Mouse (Mus musculus) liver, postnatal 0 days (tissue): ENCODE measurements around the gene Cnbd2. TPM values are rescaled to one million over a fixed set of nuclear protein-coding genes. Genes with fewer than 3 reads are reported as not detected.

ENCODE experiments used
- ATAC-seq: fragments of 200-750 bp; cut with Nextera tagmentation; 2 replicates; pipeline ENCODE4 v1.8.0; 2017; ENCODE audit warnings: mild to moderate bottlenecking, moderate library complexity
- DNase-seq: peaks from one replicate; pipeline ENCODE4 v3.0.0-alpha.2; 2016
- H3K27ac ChIP-seq: fragments of 300-500 bp; sonication (generic); 2 replicates; pipeline ENCODE4 v1.5.1; 2014; ENCODE audit warnings: antibody characterized with exemption, moderate library complexity, mild to moderate bottlenecking, low read depth
- H3K27me3 ChIP-seq: fragments of 300-500 bp; sonication (generic); 2 replicates; pipeline ENCODE4 v1.6.1; 2014; ENCODE audit warnings: low read length, control low read depth, mixed read lengths; ENCODE audit not compliant: insufficient read depth
- H3K36me3 ChIP-seq: fragments of 300-500 bp; sonication (generic); replicated peaks from 2 replicates; pipeline ENCODE4 v1.6.1; 2014; ENCODE audit warnings: mild to moderate bottlenecking, control low read depth, low read length, moderate library complexity, mixed read lengths; ENCODE audit not compliant: insufficient read depth
- H3K4me1 ChIP-seq: fragments of 300-500 bp; sonication (generic); 2 replicates; pipeline ENCODE4 v1.6.1; 2014; ENCODE audit warnings: antibody characterized with exemption, mild to moderate bottlenecking, control low read depth; ENCODE audit not compliant: insufficient read depth
- H3K4me2 ChIP-seq: fragments of 300-500 bp; sonication (generic); 2 replicates; pipeline ENCODE4 v1.6.1; 2014; ENCODE audit warnings: low read depth, mild to moderate bottlenecking, low read length, moderate library complexity, mixed read lengths
- H3K4me3 ChIP-seq: fragments of 300-500 bp; sonication (generic); 2 replicates; pipeline ENCODE4 v1.5.1; 2014; ENCODE audit warnings: low read depth, low read length
- H3K9ac ChIP-seq: fragments of 300-500 bp; sonication (generic); replicated peaks from 2 replicates; pipeline ENCODE4 v1.6.1; 2014; ENCODE audit warnings: mild to moderate bottlenecking, moderate library complexity
- H3K9me3 ChIP-seq: fragments of 300-500 bp; sonication (generic); 2 replicates; pipeline ENCODE4 v1.6.1; 2016; ENCODE audit warnings: mild to moderate bottlenecking, control low read depth, low read length, mixed read lengths
- CTCF ChIP-seq: sonication (generic); IDR thresholded peaks from 2 replicates; pipeline ENCODE4 v1.5.1; 2016; ENCODE audit warnings: antibody characterized with exemption, low read depth
- EP300 ChIP-seq: IDR thresholded peaks from 2 replicates; pipeline ENCODE4 v1.6.1; 2016; ENCODE audit warnings: antibody characterized with exemption, low read depth, mild to moderate bottlenecking
- WGBS: fragments of 180-500 bp; shearing (Covaris S2); extraction: QIAGEN DNeasy Blood & Tissue Kit; methylation state at CpG from one replicate; pipeline ENCODE4 v1.1.7; 2014; ENCODE audit not compliant: insufficient replicate concordance; 5-methylcytosine and 5-hydroxymethylcytosine counted together
- polyA plus RNA-seq: library from polyadenylated mRNA; unstranded; fragments of >200 nt; fragmentation: Nextera tagmentation; extraction: Ambion mirVana; gene quantifications from 2 replicates; pipeline ENCODE4 v1.2.1, GENCODE M21; 2015

Cnbd2 gene
- polyA plus RNA-seq, 1 experiment from 2014 or later: 4.0 TPM

GRCm38 (mm10) chr2:156397988-156398387 is 85.9 kb downstream of the Cnbd2 start:
- Histone ChIP-seq H3K4me2 (no peak overlapping the region), H3K36me3 (no peaks in the 10 kb centered on the region), H3K4me3 (no peak overlapping the region), H3K27me3 (no peaks in the 10 kb centered on the region), H3K9ac (no peak overlapping the region), H3K9me3 (no peaks in the 10 kb centered on the region), H3K27ac (no peak overlapping the region), H3K4me1 (no peaks in the 10 kb centered on the region; the same call in 1 of the 2 replicates)
- DNase-seq (no peak), ATAC-seq (no peak)
- WGBS: 85% methylated on average over 7 of the region's 7 CpGs
- no peak for TF ChIP-seq CTCF
- no peak for TF ChIP-seq EP300

GRCm38 (mm10) chr2:156399485-156399884 is 87.4 kb downstream of the Cnbd2 start:
- WGBS: 70% methylated on average over 1 of the region's 1 CpGs
- H3K9ac ChIP-seq: no peak overlapping the region
- H3K9me3 ChIP-seq: no peaks in the 10 kb centered on the region
- no peaks in the 10 kb centered on the region for H3K36me3 ChIP-seq
- ATAC-seq (no peak), DNase-seq (no peak)
- H3K4me2 ChIP-seq: no peak overlapping the region
- H3K27ac ChIP-seq: no peak overlapping the region
- H3K4me3 ChIP-seq: no peak overlapping the region
- no peaks in the 10 kb centered on the region for H3K27me3 ChIP-seq
- H3K4me1 ChIP-seq: no peaks in the 10 kb centered on the region; the same call in 1 of the 2 replicates
- no peak for TF ChIP-seq CTCF
- TF ChIP-seq EP300: no peak

- no peaks in the 10 kb centered on the region for H3K27me3 ChIP-seq
- no peak overlapping the region for H3K4me2 ChIP-seq
- no peaks in the 10 kb centered on the region for H3K9me3 ChIP-seq
- TF ChIP-seq CTCF: no peak
- no peak for TF ChIP-seq EP300
- H3K27ac ChIP-seq: no peak overlapping the region
- no peaks in the 10 kb centered on the region for H3K36me3 ChIP-seq
- no peak overlapping the region for H3K9ac ChIP-seq
- DNase-seq (peak; percentile 80), ATAC-seq (peak; percentile 82)
- H3K4me3 ChIP-seq: no peak overlapping the region
- H3K4me1 ChIP-seq: no peaks in the 10 kb centered on the region; the same call in 1 of the 2 replicates
- WGBS: 10% methylated on average over 9 of the region's 9 CpGs
These were observed 89.2 kb downstream of the Cnbd2 start for GRCm38 (mm10) chr2:156401331-156401730.

GRCm38 (mm10) chr2:156402036-156402435 is 89.9 kb downstream of the Cnbd2 start:
- no peak for TF ChIP-seq EP300
- TF ChIP-seq CTCF: no peak
- no peaks in the 10 kb centered on the region for H3K27me3 ChIP-seq

GRCm38 (mm10) chr2:156406987-156407386 is 94.9 kb downstream of the Cnbd2 start:
- TF ChIP-seq EP300 (no peak), CTCF (no peak)

More at GRCm38 (mm10) chr2:156402036-156402435, 89.9 kb downstream of the Cnbd2 start:
- ATAC-seq (no peak), DNase-seq (no peak)
- WGBS: 78% methylated on average over 3 of the region's 3 CpGs
- H3K9ac ChIP-seq: no peak overlapping the region
- no peaks in the 10 kb centered on the region for H3K9me3 ChIP-seq
- H3K4me1 ChIP-seq: no peaks in the 10 kb centered on the region; the same call in 1 of the 2 replicates
- H3K36me3 ChIP-seq: no peaks in the 10 kb centered on the region
- peak overlapping the region; percentile 2; the same call in 1 of the 2 replicates for H3K27ac ChIP-seq
- H3K4me3 ChIP-seq: no peak overlapping the region
- no peak overlapping the region for H3K4me2 ChIP-seq

GRCm38 (mm10) chr2:156408168-156408567 is 96.1 kb downstream of the Cnbd2 start:
- no peak overlapping the region for H3K27ac ChIP-seq
- no peaks in the 10 kb centered on the region for H3K36me3 ChIP-seq
- H3K4me1 ChIP-seq: no peaks in the 10 kb centered on the region
- TF ChIP-seq CTCF: no peak
- no peak for TF ChIP-seq EP300
- no peak overlapping the region for H3K4me2 ChIP-seq
- no peaks in the 10 kb centered on the region for H3K9me3 ChIP-seq
- H3K27me3 ChIP-seq: no peaks in the 10 kb centered on the region
- no peak overlapping the region for H3K9ac ChIP-seq
- no peak for ATAC-seq
- H3K4me3 ChIP-seq: no peak overlapping the region
- 47% methylated on average over 8 of the region's 8 CpGs for WGBS
- DNase-seq: no peak

More at GRCm38 (mm10) chr2:156406987-156407386, 94.9 kb downstream of the Cnbd2 start:
- no peak for DNase-seq
- 63% methylated on average over 3 of the region's 3 CpGs for WGBS
- no peaks in the 10 kb centered on the region for H3K36me3 ChIP-seq
- H3K9ac ChIP-seq: no peak overlapping the region
- no peak overlapping the region for H3K27ac ChIP-seq
- H3K4me1 ChIP-seq: no peaks in the 10 kb centered on the region
- ATAC-seq: no peak
- H3K9me3 ChIP-seq: no peaks in the 10 kb centered on the region
- H3K4me3 ChIP-seq: no peak overlapping the region
- no peaks in the 10 kb centered on the region for H3K27me3 ChIP-seq
- H3K4me2 ChIP-seq: no peak overlapping the region
